Mouse (Mus musculus) gastrocnemius, postnatal 25 days (tissue): ENCODE measurements around the gene Slc13a3. TPM values are rescaled to one million over a fixed set of nuclear protein-coding genes. Genes with fewer than 3 reads are reported as not detected.

ENCODE experiments used
- DNase-seq: peaks from one replicate; pipeline ENCODE4 v3.0.0; 2022
- total RNA-seq, 2 experiments: library from RNA; stranded (reverse); gene quantifications; 1 replicate in 1 of 2; 2 replicates in 1 of 2; pipeline ENCODE4 v1.2.3; 2021

Gene Slc13a3
- total RNA-seq, 2 experiments from 2014 or later, result 0.11 to 0.18 TPM

DNA sequence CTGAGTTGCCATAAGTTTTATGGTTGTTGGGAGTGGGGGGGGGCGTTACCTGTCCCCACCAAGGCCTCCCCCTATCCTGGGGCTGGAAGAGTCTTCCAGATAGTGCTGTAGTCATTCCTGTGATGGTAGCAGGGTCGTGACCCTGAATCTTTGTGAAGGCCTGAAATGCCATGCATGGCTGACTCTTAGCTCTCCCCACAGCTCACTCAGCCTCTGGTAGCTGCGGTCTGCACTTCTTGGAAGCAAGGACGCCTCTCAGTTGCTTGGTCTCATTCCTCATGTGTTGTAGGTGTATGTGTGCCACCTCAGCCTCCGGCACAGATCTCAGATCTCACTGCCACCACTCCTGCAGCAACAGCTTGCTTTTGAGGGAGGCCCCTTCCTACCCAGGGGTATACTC, 2.8 kb upstream of the Slc13a3 start:
- DNase-seq, result no peak

DNA sequence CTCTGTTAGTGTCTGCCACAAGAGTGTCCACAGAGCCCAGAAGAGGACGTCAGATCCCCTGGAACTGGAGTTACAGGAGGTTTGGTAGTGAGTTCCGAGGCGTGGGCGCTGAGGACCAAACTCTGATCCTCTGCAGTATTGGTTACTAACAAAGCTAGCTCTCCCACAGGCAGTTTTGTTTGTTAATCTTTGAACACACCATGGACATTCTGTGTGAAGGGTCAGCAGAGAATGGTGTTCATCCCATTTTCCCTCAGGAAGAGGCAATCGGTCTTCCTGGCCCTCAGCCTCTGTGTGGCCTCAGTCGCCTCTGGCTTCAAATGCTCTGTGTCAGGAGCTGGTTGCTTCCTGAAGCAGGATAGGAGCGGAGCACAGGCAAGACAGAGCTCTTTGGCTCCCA, 2.4 kb upstream of the Slc13a3 start:
- DNase-seq, result no peak

DNA sequence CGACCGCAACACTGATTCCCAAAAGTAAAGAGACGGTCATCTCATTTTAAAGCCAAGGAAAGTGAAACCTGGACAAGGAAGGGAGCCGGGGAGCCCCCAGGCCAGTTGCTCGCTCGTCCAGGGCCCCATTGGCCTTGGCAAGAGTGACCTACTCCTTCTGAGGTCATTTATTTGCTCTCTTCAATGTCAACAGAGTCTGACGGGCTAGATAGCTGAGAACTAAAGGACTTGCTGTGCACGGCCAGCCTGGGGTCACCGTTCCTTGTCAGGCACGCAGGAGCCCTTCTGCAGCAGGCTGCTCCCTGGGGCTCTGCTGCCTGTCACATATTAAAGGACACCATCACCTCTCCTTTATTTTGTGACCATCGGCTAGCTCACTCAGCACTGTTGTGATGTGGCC, 1.1 kb downstream of the Slc13a3 start:
- no peak for DNase-seq

DNA sequence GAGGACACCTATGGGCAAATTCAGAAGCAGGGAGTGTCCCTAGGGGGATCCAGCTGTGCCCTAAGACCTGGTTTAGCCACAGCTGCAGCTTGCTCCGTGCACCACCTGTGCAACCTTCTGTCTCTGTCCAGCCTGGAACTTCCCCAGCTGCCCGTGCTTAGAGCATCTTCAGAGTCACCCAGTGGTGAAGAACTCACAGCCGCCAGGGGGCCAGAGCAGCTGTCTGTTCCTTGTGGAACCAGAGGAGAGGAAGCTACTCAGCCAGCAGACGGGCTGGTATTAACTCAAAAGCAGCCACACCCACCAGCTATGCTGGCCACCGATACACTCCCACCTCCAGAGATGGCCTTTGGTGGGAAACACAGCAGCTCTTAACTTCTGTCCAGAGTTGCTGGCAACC, 2.9 kb downstream of the Slc13a3 start:
- DNase-seq, result peak; percentile 15

DNA sequence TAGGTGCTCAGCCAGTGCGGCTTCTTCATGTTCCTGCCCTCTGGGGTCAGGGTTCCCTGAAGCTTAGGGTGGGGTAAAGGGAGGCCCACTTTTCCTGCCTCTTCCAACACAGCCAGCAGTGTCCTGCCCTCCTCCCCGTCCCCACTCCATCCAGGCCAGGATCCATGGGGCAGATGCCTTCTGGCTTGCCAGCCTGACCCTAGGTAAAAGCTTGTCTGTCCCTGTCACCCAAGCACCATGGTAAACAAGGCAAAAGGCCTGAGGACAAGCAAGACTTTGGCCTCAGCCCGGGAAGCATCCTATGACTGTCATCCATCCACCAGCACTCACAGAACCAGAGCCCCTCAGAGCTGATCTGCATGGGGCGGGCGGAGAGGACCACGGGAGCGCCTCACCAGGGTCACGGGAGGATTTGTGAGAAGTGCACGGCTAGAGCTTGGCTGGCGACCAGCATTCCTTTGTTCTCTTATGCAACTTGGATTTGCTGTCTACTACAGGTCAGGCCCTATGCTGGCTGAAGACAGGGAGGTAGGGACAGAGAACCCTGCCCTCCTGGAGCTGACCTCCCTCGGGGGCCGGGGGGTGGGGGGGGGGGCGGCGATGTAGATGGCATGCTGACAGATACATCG, 5.1 kb downstream of the Slc13a3 start:
- no peak for DNase-seq

DNA sequence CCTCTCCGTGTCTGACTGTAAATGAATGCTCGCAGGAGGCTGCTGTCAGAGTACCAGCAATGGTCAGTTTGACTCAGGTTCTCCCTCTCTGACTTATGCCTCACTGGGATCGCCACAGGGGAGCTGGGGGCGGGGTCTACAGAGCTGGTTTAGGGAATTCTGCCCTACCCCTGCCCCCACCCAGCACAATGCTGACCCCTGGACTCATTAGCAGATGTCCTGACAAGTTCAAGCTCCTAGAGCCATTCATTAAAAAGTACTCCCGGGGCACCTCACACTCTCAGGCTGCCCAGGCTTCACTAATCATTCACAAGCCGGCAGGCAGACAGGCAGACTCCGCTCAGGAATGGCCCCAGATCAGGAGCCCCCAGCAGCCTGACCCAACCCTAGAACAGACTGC, 13.4 kb downstream of the Slc13a3 start:
- no peak for DNase-seq

DNA sequence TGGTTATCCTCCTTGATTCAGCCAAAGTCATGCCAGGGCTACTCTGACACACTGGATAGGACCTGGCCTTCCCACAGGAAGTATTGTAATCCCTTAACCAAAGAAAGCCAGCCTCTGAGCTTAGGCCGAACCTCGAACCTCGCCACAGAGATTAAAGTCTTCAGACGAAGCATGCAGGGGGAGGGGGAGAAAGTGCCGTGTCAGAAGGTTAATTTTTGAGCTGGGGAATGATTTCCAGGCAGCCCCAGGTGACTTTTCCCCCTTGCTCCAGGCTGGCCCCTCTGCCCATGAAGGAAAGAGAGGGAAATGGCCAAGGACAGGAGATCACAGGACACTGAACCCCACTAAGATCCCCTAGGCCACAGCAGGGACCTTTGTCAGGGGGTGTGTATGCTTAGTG, 14.8 kb downstream of the Slc13a3 start:
- no peak for DNase-seq

DNA sequence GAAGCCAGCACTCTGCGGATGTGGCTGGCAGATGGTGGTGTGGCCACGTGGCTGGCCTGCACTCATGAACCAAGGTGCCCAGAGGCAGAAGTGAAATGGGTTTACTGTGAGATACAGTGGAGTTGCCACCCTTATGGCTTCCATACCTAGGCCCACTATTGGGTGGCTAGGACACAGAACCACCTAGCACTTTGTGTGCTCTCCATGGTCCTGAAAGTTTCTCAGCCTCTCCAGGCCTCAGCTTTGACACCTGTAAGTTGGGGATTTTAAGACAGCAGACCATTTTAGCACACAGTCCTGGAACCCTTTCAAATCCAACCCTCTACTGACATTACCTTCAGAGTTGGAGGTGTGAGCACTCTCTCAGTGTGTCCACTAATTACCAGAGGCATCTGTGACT, 16.3 kb downstream of the Slc13a3 start:
- DNase-seq, result no peak

DNA sequence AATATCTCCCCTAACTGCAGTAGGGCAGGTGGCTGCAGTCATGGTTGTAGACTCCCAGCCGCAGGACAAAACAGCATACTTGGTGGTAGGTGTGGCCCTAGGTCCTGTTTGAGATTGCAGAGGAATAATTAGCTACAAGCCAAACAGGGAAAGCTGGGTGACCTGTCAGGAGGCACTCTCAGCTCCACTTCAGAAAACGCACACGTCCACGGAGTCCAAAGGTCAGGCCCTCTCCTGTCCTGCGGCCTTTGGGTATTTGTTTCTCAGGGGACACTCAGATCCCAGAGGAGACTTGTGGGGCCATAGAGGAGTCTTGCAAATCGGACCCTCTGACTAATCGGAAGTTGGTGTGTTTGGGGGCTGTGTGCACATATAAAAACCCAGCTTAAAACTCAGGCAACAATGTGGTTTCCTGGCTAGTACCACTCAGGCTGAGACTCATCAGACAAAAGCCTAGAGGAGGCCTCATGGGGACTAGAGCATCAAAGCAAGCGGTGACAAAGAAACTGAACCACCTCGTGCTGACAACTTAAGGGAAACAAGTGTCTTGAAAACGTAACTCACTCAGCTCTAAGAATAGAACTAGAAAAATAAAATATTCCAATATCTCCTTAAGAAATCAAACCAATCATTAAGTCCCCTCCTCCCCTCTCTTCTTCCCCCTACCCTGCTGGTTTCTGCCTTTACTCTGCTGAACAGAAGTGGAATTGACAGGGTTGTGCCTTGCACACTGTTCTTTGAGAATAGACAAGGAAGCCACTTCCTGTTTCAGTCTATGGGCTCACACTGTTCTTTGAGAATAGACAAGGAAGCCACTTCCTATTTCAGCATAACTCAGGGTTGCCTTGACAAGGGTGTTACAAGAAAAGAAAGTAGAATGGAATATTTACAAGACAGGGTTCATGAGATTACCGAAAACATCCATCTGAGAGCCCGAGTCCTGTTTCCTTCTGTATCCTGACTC, 20.0 kb downstream of the Slc13a3 start:
- DNase-seq, result no peak

DNA sequence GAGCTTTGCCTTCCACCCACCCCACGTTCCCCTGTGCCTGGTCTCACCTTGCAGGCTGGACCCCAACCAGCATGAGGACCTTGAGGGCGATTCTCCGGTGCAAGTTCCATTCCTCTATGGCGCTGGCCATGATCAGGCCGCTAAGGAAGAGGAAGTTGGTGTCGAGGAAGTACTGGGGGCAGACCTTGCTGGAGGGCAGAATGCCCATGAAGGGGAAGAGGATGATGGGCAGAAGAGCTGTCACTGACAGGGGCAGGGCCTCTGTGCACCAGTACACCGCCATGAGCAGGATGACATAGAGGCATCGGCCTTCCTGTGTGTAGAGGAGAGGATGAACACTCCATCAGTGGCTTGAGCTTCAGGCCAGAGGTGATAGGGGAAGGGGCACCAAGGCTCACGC, 24.6 kb downstream of the Slc13a3 start:
- no peak for DNase-seq

DNA sequence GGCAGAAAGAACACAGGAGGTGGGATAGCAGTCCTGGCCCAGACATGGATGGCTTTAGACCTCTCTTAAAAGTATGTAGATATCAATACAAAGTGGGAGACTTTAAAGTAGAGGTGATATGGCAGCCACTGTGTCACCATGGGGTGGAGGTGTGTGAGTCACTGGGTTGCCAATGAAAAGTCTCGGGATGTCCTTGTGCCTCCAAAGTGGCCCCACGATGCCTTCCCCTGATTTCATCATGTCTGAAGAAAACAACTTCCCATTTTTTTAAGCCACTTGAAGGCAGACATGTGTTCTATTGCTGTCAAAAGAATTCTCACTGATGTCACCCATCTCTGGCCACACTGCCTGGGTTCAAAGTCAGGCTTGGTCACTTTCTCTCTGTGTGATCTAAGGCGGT, 28.2 kb downstream of the Slc13a3 start:
- no peak for DNase-seq

DNA sequence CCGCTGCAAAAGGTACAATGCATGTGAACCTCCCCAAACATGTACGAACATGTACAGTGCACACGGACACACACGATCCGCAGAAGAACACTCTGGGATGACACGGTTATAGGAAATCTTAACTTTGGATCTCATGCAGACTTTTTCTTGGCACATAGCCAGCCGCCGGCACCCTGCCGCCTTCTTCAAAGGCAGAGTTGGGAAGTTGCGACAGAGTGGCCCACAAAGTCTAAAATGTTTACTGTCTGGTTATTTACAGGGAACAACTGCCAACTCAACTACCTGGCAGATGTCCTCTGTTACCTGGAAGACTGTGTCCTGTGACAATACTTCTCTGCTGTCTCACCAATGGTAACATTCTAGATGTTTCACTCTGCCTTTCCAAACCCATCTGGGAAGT, 30.0 kb downstream of the Slc13a3 start:
- DNase-seq, result no peak

DNA sequence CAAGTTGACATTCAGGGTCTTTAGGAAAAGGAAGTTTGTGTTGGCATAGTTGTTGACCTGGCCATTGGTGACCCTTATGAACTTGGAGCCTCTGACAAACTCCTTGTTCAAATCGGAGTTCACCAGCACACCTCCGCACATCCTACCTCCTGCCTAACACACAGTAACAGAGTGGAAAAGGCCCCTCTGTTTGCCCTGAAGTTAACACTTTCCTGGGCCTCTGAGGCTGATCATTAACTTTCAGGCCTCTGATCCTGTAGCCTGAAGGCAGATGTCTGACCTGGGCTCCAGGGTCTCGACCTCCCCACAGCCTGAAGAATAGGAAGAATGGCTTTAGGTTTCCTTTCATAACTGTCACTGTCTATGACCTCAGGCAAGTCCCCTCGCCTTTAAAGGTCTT, 31.4 kb downstream of the Slc13a3 start:
- no peak for DNase-seq

DNA sequence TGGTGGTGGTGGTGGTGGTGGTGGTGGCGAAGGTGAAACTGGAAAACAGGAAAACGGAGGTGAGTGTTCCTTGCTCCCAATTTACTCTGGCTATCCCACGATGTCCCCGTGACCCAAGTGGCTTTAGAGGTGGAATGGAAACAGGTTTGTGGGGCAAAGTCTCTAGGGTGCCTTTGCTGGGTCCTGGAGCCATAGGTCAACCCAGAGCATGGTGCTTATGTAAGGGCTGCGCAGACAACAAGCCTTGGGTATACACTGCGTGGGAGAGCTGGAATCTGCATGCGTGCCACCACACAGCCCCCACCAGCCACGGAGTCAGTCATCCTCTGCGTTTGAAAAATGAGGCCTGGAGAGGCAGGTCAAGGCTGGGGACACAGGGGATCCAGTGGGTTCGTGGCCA, 33.4 kb downstream of the Slc13a3 start:
- no peak for DNase-seq

DNA sequence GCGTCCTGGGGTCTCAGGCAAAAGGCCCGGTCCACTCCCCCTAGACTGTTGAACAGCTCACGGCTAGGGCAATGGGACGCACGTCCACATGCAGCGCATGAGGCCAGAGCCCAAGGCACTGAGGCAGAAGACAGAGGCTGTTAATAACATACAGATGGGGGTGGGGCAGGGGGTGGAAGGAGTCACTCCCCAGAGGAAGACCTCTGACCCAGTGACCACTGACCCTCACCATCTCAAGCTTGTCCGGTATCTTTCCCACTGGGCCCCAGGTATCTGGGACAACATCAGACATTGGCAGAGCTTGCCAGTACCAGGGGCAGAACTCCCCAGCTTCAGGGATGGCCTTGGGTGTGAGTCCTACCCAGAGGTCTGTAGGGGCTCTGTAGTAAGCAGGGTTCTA, 34.1 kb downstream of the Slc13a3 start:
- no peak for DNase-seq

DNA sequence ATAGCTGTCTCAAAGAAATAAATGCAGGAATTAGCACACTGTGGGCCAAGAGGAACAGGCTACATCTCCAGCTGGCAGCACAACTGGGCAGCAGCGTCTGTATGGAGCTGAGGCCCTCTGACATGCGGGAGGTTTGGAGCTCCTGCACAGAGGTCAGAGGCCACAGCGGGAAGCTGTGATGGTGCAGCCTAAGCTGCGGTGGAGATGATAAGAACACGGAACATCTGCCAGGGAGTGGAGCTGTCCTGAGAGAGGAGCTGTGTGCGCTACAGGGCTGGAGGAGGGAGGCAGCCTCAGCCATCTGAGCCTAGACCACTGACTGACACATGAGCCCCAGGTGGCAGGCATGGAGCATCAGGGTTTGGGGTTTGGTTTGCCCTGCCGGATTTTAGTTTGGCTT, 44.3 kb downstream of the Slc13a3 start:
- DNase-seq, result no peak

DNA sequence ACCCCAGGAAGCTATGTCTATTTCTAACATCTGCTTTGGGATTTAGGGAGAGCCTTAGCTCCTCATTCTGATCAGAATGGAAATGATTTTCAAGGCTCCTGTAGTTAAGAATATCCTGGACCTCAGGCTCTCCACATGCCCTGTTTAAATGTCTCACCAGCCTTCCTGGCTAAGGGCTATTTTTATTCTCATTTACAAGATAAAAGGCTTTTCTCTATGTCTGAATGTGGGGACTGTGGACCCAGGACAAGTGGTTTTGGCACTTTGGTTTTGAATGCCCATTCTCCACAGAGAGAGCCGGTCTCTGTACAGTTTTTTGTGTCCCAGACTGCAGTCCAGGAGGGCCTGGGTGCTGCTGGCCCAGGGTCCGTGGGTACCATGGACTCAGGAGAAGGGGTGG, 52.8 kb downstream of the Slc13a3 start:
- no peak for DNase-seq

DNA sequence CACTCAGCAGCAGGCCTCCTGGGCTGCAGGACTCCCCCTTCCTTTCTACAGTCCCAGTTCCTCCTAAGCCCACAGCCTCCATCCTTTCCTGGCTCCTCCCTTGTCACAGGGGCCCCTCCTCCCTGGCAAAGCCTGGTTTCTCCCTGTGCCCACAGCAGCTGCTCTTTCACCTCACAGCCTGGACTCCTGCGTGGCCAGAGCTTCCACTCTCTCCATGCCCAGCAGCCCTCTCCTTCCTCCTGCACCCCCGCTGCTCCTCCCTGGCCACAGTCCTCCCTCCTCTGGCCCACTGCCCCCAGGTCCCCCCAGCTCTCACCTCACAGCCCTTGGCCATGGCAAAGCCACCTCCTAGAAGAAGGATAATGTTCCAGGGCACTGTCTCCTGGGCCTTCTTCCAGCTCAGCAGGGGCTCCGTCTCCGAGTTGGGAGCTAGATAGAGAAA, 53.3 kb downstream of the Slc13a3 start:
- no peak for DNase-seq

DNA sequence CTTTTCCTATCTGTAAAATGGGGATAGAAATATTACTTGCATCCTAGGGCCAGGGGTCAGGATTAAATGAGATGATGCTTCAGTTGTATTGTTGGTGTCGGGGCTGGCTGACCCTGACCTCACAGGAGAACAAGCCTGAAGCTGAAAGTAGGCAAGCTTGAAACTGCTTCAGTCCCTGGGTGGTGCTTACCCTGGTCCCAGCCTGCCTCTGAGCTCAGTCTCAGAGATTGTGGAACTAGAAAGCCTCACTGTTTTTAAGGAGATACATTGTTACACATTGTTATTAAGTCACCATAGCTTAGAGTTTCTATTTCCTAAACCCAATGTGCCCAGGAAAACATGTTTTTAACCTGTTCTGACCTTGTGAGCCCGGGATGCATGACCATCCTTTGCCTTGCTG, 54.5 kb downstream of the Slc13a3 start:
- DNase-seq, result no peak

DNA sequence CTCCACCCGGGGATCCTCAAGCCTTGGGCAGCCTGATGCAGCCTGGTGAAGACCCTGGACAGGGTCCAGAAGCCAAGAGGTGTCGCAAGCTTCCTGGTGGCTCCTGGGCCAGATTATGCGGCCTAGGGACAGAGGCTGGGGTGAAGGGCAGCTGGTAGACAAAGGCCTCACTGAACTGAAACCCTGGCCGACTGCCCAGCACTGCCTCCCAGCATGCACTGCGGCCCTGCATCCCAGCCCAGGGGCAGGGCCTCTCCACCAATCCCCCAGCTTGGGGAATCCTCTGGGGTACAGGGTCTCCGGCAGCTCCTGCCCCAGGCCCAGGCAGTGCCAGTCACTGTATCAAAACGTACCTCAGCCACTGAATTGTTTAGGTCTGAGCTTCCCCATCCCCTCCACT, 55.7 kb downstream of the Slc13a3 start:
- no peak for DNase-seq

DNA sequence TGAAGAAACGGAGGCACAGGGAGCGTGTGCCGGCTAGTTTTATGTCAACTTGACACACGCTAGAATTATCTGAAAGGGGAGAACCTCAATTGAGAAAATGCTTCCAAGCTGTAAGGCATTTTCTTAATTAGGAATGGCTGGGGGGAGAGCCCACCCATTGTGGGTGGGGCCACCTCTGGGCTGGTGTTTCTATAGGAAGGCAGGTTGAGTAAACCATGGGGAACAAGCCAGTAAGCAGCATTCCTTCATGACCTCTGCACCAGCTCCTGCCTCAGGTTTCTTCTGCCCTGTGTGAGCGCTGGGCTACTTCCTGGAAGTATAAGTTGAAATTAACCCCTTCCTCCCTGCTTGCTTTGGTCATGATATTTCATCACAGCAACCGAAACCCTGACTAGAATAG, 57.2 kb downstream of the Slc13a3 start:
- no peak for DNase-seq

DNA sequence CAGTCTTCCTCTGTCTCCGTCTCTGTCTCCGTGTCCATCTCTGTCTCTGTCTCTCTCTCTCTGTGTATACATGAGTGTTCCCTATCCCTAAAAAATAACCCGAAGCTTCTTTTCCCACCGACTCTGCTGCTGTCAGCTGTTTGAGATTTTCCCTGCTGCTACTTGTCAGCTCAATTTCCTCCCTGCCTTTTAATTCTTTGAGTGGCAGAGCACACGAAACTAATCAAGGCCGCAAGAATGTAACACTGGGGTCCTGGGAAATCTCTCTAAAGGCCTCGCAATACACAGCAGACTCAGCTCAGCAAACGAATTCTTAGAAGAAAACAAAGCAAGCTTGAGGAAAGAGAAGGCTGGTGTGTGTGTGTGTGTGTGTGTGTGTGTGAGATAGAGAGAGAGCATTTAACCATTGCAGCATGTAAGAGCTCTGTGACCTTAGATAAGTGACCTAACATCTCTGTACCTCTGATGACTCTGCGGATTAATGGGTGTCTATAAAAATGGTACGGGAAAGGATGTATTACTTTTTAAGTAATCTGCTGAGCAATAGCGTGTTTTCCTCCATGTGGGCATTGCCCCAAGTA, 57.8 kb downstream of the Slc13a3 start:
- no peak for DNase-seq

DNA sequence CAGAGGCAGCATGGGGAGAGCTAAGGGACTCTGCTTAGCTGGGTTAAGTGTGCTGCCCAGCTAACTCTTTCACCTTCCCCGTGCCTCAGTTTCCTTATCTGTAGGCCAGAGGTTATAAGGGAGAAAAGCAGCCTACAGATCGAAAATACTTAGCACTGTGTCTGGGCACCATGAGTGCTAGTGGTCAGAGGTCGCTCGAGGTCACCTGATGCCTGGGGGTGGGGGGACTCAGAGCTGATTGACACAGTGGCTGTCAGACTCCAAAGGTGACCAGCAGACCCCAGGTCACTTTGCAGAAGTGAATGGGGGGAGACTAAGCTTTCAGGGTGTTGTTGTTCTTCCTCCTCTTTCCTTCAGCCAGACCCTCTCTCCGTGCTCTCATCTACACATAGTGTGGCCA, 58.7 kb downstream of the Slc13a3 start:
- no peak for DNase-seq

DNA sequence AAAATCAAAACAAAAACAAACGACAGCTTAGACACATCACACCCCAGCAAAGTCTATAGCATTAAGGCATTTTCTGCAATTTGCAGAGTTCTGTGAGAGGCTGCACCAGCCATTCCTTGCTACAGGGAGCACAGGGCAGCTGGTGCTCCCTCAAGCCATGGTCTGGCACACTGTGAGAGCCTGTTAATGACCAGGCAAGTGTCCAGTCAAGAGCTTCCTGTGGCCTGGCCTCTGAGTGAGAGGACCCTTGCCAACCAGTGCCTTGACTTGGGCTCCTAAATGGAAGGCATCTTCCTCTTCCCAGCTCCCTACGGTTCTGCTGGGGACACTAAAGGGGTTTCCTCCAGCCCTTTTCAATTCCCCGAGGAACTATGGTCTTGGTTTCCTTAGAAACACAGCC, 59.1 kb downstream of the Slc13a3 start:
- DNase-seq, result no peak
